Mouse (Mus musculus) liver, embryonic 16.5 days (tissue): ENCODE measurements around the gene Dclre1a. TPM values are rescaled to one million over a fixed set of nuclear protein-coding genes. Genes with fewer than 3 reads are reported as not detected.
"Not testable (repeated sequence)": the region's sequence is repeated elsewhere in the genome, so short reads cannot be mapped to it uniquely, and the experiment has no call there.

Experiments used
- ATAC-seq: fragments of 200-750 bp; cut with Nextera tagmentation; 2 replicates; pipeline ENCODE4 v1.8.0; 2017; ENCODE audit warnings: low read depth, mild to moderate bottlenecking, moderate number of reproducible peaks, moderate library complexity
- H3K27ac ChIP-seq: fragments of 300-500 bp; sonication (generic); 2 replicates; pipeline ENCODE4 v1.5.1; 2014; ENCODE audit warnings: mild to moderate bottlenecking, low read length
- H3K27me3 ChIP-seq: fragments of 300-500 bp; sonication (generic); 2 replicates; pipeline ENCODE4 v1.6.1; 2014; ENCODE audit warnings: low read depth, low read length, mixed read lengths; ENCODE audit not compliant: control insufficient read depth, insufficient read depth
- H3K36me3 ChIP-seq: fragments of 300-500 bp; sonication (generic); 2 replicates; pipeline ENCODE4 v1.6.1; 2014; ENCODE audit warnings: mild to moderate bottlenecking; ENCODE audit not compliant: control insufficient read depth, insufficient read depth
- H3K4me1 ChIP-seq: fragments of 300-500 bp; sonication (generic); 2 replicates; pipeline ENCODE4 v1.6.1; 2014; ENCODE audit warnings: low read depth, low read length, mixed read lengths; ENCODE audit not compliant: control insufficient read depth
- H3K4me2 ChIP-seq: fragments of 300-500 bp; sonication (generic); 2 replicates; pipeline ENCODE4 v1.6.1; 2014; ENCODE audit warnings: low read depth, low read length, mixed read lengths
- H3K4me3 ChIP-seq: fragments of 300-500 bp; sonication (generic); 2 replicates; pipeline ENCODE4 v1.5.1; 2014; ENCODE audit warnings: low read depth, mild to moderate bottlenecking, low read length
- H3K9ac ChIP-seq: fragments of 300-500 bp; sonication (generic); 2 replicates; pipeline ENCODE4 v1.6.1; 2014; ENCODE audit warnings: low read depth, low read length
- H3K9me3 ChIP-seq: fragments of 300-500 bp; sonication (generic); replicated peaks from 2 replicates; pipeline ENCODE4 v1.6.1; 2016; ENCODE audit warnings: low read length; ENCODE audit not compliant: control insufficient read depth
- WGBS: fragments of 180-500 bp; shearing (Covaris S2); extraction: QIAGEN DNeasy Blood & Tissue Kit; methylation state at CpG from one replicate; pipeline ENCODE4 v1.1.7; 2014; ENCODE audit not compliant: insufficient replicate concordance; 5-methylcytosine and 5-hydroxymethylcytosine counted together
- polyA plus RNA-seq: library from polyadenylated mRNA; unstranded; fragments of >200 nt; fragmentation: Nextera tagmentation; extraction: Ambion mirVana; gene quantifications from 2 replicates; pipeline ENCODE4 v1.2.1, GENCODE M21; 2015

Gene Dclre1a
- polyA plus RNA-seq, 1 experiment from 2014 or later: 16.1 TPM

GRCm38 (mm10) chr19:56511207-56511606, 36.8 kb downstream of the Dclre1a start:
- H3K9ac ChIP-seq, H3K4me3 ChIP-seq, H3K9me3 ChIP-seq, H3K27me3 ChIP-seq, ATAC-seq, H3K4me2 ChIP-seq, H3K27ac ChIP-seq, H3K36me3 ChIP-seq, H3K4me1 ChIP-seq: not testable (repeated sequence)
- WGBS: no CpG with 5 or more reads among the region's 4 CpGs

- H3K9me3 ChIP-seq, H3K27ac ChIP-seq, H3K36me3 ChIP-seq, H3K27me3 ChIP-seq, H3K4me1 ChIP-seq, H3K4me3 ChIP-seq, H3K4me2 ChIP-seq, H3K9ac ChIP-seq: not testable (repeated sequence)
- no CpG with 5 or more reads among the region's 5 CpGs for WGBS
- 0 out of 2 replicates have a peak, but pooled peaks have one; percentile 30 for ATAC-seq
Measured at GRCm38 (mm10) chr19:56503525-56503924, 44.5 kb downstream of the Dclre1a start.

- H3K4me3 ChIP-seq, H3K27ac ChIP-seq, H3K9me3 ChIP-seq, H3K9ac ChIP-seq, H3K4me2 ChIP-seq, H3K4me1 ChIP-seq, H3K36me3 ChIP-seq, H3K27me3 ChIP-seq: not testable (repeated sequence)
- peak; percentile 61 for ATAC-seq
- no CpG with 5 or more reads among the region's 5 CpGs for WGBS
Measured at GRCm38 (mm10) chr19:56503069-56503468, 45.0 kb downstream of the Dclre1a start.

GRCm38 (mm10) chr19:56494157-56494556, 53.9 kb downstream of the Dclre1a start:
- ATAC-seq: not testable (repeated sequence)

GRCm38 (mm10) chr19:56489601-56490000, 58.4 kb downstream of the Dclre1a start:
- H3K27ac ChIP-seq: no peak overlapping the region
- H3K4me2 ChIP-seq: no peak overlapping the region
- H3K9me3 ChIP-seq: no peaks in the 10 kb centered on the region
- H3K27me3 ChIP-seq: no peaks in the 10 kb centered on the region
- no peak for ATAC-seq
- H3K4me3 ChIP-seq: no peak overlapping the region
- H3K36me3 ChIP-seq: no peaks in the 10 kb centered on the region
- 73% methylated on average over 6 of the region's 6 CpGs for WGBS
- H3K4me1 ChIP-seq: peaks cover 4% of the 10 kb centered on the region
- H3K9ac ChIP-seq: no peak overlapping the region

More at GRCm38 (mm10) chr19:56494157-56494556, 53.9 kb downstream of the Dclre1a start:
- H3K9ac ChIP-seq, H3K27me3 ChIP-seq, H3K36me3 ChIP-seq, H3K4me1 ChIP-seq, H3K27ac ChIP-seq, H3K9me3 ChIP-seq, H3K4me3 ChIP-seq, H3K4me2 ChIP-seq: not testable (repeated sequence)
- no CpG with 5 or more reads among the region's 2 CpGs for WGBS

- no peak for ATAC-seq
Measured at GRCm38 (mm10) chr19:56487339-56487738, 60.7 kb downstream of the Dclre1a start.

GRCm38 (mm10) chr19:56486926-56487325, 61.1 kb downstream of the Dclre1a start:
- Histone ChIP-seq H3K4me2 (no peak overlapping the region), H3K9ac (no peak overlapping the region), H3K9me3 (no peaks in the 10 kb centered on the region), H3K4me1 (peaks cover 4% of the 10 kb centered on the region), H3K27ac (no peak overlapping the region), H3K27me3 (no peaks in the 10 kb centered on the region), H3K36me3 (no peaks in the 10 kb centered on the region), H3K4me3 (no peak overlapping the region)
- ATAC-seq: no peak
- whole genome bisulfite sequencing: 58% methylated on average over 7 of the region's 7 CpGs

More at GRCm38 (mm10) chr19:56487339-56487738, 60.7 kb downstream of the Dclre1a start:
- Histone ChIP-seq H3K4me3 (no peak overlapping the region), H3K36me3 (no peaks in the 10 kb centered on the region), H3K9ac (no peak overlapping the region), H3K27ac (no peak overlapping the region), H3K4me1 (peaks cover 4% of the 10 kb centered on the region), H3K4me2 (no peak overlapping the region), H3K27me3 (no peaks in the 10 kb centered on the region), H3K9me3 (no peaks in the 10 kb centered on the region)
- WGBS: 57% methylated on average over 2 of the region's 2 CpGs

- H3K27ac ChIP-seq: no peak overlapping the region
- peak; percentile 62 for ATAC-seq
- H3K4me2 ChIP-seq: no peak overlapping the region
Measured at GRCm38 (mm10) chr19:56485376-56486271, 62.4 kb downstream of the Dclre1a start.

GRCm38 (mm10) chr19:56484630-56485375, 63.2 kb downstream of the Dclre1a start:
- Histone ChIP-seq H3K36me3 (no peaks in the 10 kb centered on the region), H3K4me1 (peaks cover 4% of the 10 kb centered on the region), H3K27ac (no peak overlapping the region)

More at GRCm38 (mm10) chr19:56485376-56486271, 62.4 kb downstream of the Dclre1a start:
- Histone ChIP-seq H3K4me3 (no peak overlapping the region), H3K9ac (no peak overlapping the region), H3K27me3 (no peaks in the 10 kb centered on the region), H3K36me3 (no peaks in the 10 kb centered on the region), H3K9me3 (no peaks in the 10 kb centered on the region), H3K4me1 (peaks cover 4% of the 10 kb centered on the region)
- 49% methylated on average over 13 of the region's 13 CpGs for WGBS

More at GRCm38 (mm10) chr19:56484630-56485375, 63.2 kb downstream of the Dclre1a start:
- whole genome bisulfite sequencing: 74% methylated on average over 13 of the region's 13 CpGs
- Histone ChIP-seq H3K9me3 (no peaks in the 10 kb centered on the region), H3K9ac (no peak overlapping the region), H3K4me2 (no peak overlapping the region), H3K27me3 (no peaks in the 10 kb centered on the region), H3K4me3 (no peak overlapping the region)
- no peak for ATAC-seq
